Comparison of ENCODE assay signal across 21 mouse cellular contexts in the genomic region with DNA sequence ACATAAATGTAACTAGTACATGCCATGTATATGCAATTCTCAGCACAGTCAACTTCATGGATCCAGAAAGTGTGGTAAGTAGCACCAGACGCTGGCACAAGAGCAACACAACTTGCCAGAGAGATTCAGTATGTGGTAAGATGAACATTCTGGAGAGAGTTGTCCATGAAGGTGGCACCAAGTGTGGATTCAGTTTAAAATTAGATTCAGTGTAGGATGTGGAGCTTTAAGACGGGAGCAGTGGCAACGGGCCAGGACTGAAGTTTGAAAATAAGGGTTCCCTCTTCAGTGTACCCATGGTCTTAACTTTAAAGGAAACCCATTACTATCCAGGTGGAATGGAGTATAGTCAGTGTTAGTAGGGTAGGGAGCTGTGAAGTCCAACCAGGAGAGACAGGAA.
DNase-seq lines count a peak whose midpoint lies in the region; ATAC-seq lines count a peak whose summit lies in the region.
"Had no signal": no experiment of that assay in that cellular context is flagged by ENCODE, and none has a peak within 500 bp of the region (broad histone marks: within the 10 kb centered on the region; RNA-seq: fewer than 3 reads in every experiment).

No protein-coding gene starts in this region.

- H3K9ac ChIP-seq in hindbrain, embryonic 11.5 days (ENCODE audit: low read depth, low read length): no peak overlapping the region
- H3K9ac ChIP-seq: forebrain, embryonic 13.5 days; heart, embryonic 15.5 days; hindbrain, embryonic 15.5 days had no signal

- H3K4me2 ChIP-seq in hindbrain, embryonic 11.5 days (replicated peaks; ENCODE audit: low read depth, low read length): no peak overlapping the region
- H3K4me2 ChIP-seq: forebrain, embryonic 13.5 days; heart, embryonic 11.5 days; heart, embryonic 15.5 days; hindbrain, embryonic 15.5 days had no signal

- ATAC-seq in frontal cortex, adult (ENCODE audit: low TSS enrichment): peak; percentile 90
- no peak for ATAC-seq in hindbrain, embryonic 11.5 days (ENCODE audit: low FRiP score)
- ATAC-seq in CD4-positive, CD25-positive, alpha-beta regulatory T cell, adult 4 months: no peak
- ATAC-seq: forebrain, embryonic 13.5 days had no signal

- no peak for DNase-seq in frontal cortex, postnatal 10 days (ENCODE audit: low spot score in 2 of 2)
- peak; percentile 51 for DNase-seq in brain, adult 2 months (ENCODE audit: low read depth, low spot score)
- peak; percentile 3 to 26 for DNase-seq in left cerebral cortex, adult 9 months (ENCODE audit: low spot score in 2 of 2)
- DNase-seq in right cerebral cortex, postnatal 14 days: peak; percentile 47
- DNase-seq in hindbrain, embryonic 11.5 days (ENCODE audit: low spot score): no peak
- no peak for DNase-seq in adrenal gland, adult 2 months
- DNase-seq: adrenal gland, postnatal 14 days; B cell, adult 2 months; cerebellum, adult 2 months; cerebellum, postnatal 10 days; gastrocnemius, postnatal 10 days; heart, adult 18-20 months; heart, postnatal 14 days had no signal

- H3K9me3 ChIP-seq in hindbrain, embryonic 11.5 days (ENCODE audit: control insufficient read depth, low read length): no peaks in the 10 kb centered on the region
- H3K9me3 ChIP-seq: embryonic facial prominence, embryonic 10.5 days; forebrain, embryonic 13.5 days; heart, embryonic 15.5 days; hindbrain, embryonic 10.5 days; hindbrain, embryonic 15.5 days had no signal

- no peak overlapping the region for H3K4me3 ChIP-seq in hindbrain, embryonic 11.5 days (ENCODE audit: low read depth, low read length)
- H3K4me3 ChIP-seq: embryonic facial prominence, embryonic 10.5 days; forebrain, embryonic 13.5 days; heart, embryonic 15.5 days; hindbrain, embryonic 10.5 days; hindbrain, embryonic 15.5 days had no signal

- H3K27me3 ChIP-seq in hindbrain, embryonic 11.5 days (ENCODE audit: control insufficient read depth, insufficient read depth, low read length): no peaks in the 10 kb centered on the region
- H3K27me3 ChIP-seq: forebrain, embryonic 13.5 days; heart, embryonic 15.5 days; hindbrain, embryonic 15.5 days had no signal

- WGBS in hindbrain, embryonic 11.5 days: 94% methylated on average over 3 of the region's 3 CpGs

- H3K36me3 ChIP-seq in hindbrain, embryonic 11.5 days (ENCODE audit: control insufficient read depth, insufficient read depth, low read length): no peaks in the 10 kb centered on the region
- H3K36me3 ChIP-seq: embryonic facial prominence, embryonic 10.5 days; heart, embryonic 15.5 days; hindbrain, embryonic 10.5 days; hindbrain, embryonic 15.5 days had no signal

- H3K27ac ChIP-seq in hindbrain, embryonic 11.5 days (ENCODE audit: low read depth, low read length): no peak overlapping the region
- H3K27ac ChIP-seq: embryonic facial prominence, embryonic 10.5 days; forebrain, embryonic 13.5 days; heart, embryonic 15.5 days; hindbrain, embryonic 10.5 days; hindbrain, embryonic 15.5 days had no signal

- no peaks in the 10 kb centered on the region for H3K4me1 ChIP-seq in hindbrain, embryonic 11.5 days (replicated peaks; ENCODE audit: control insufficient read depth, insufficient read depth, low read length)
- H3K4me1 ChIP-seq: embryonic facial prominence, embryonic 10.5 days; heart, embryonic 15.5 days; hindbrain, embryonic 10.5 days; hindbrain, embryonic 15.5 days had no signal

Comparison
In these comparisons a context has a peak if more than half of its experiments do, and no peak if none do; other contexts are left out.
1. DNase-seq: peak in brain, adult 2 months (single experiment), left cerebral cortex, adult 9 months (2 of 2) and right cerebral cortex, postnatal 14 days (single experiment); none in frontal cortex, postnatal 10 days (0 of 2), hindbrain, embryonic 11.5 days (single experiment) and adrenal gland, adult 2 months (single experiment).